Mouse (Mus musculus) brain, adult 2 months (tissue): ENCODE measurements around the gene Npas1.

Experiments
- DNase-seq: peaks from one replicate; pipeline ENCODE4 v3.0.0; 2011; ENCODE audit warnings: low read depth, low spot score

Gene Npas1

GRCm38 (mm10) chr7:16471549-16471948 is 6.0 kb downstream of the Npas1 start:
- peak; percentile 50 for DNase-seq

GRCm38 (mm10) chr7:16468115-16468514 is 9.4 kb downstream of the Npas1 start:
- DNase-seq = no peak

- DNase-seq = peak; percentile 52
Measured at GRCm38 (mm10) chr7:16466565-16466964, 11.0 kb downstream of the Npas1 start.

GRCm38 (mm10) chr7:16465568-16465967 is 12.0 kb downstream of the Npas1 start:
- DNase-seq = no peak

- DNase-seq = peak; percentile 81
Measured at GRCm38 (mm10) chr7:16465160-16465559, 12.4 kb downstream of the Npas1 start.

GRCm38 (mm10) chr7:16463214-16463613 is 14.3 kb downstream of the Npas1 start:
- peak; percentile 72 for DNase-seq

GRCm38 (mm10) chr7:16461705-16462104 is 15.8 kb downstream of the Npas1 start:
- no peak for DNase-seq

GRCm38 (mm10) chr7:16461151-16461550 is 16.4 kb downstream of the Npas1 start:
- peak; percentile 43 for DNase-seq

- peak; percentile 33 for DNase-seq
Measured at GRCm38 (mm10) chr7:16460566-16460965, 17.0 kb downstream of the Npas1 start.

- DNase-seq = no peak
Measured at GRCm38 (mm10) chr7:16456289-16456688, 21.2 kb downstream of the Npas1 start.

GRCm38 (mm10) chr7:16455016-16455415 is 22.5 kb downstream of the Npas1 start:
- no peak for DNase-seq

- DNase-seq = peak; percentile 94
Measured at GRCm38 (mm10) chr7:16453118-16453711, 24.3 kb downstream of the Npas1 start.

- DNase-seq = peak; percentile 99
Measured at GRCm38 (mm10) chr7:16452587-16453073, 24.9 kb downstream of the Npas1 start, which contains the start of gene Tmem160. Gene Tmem160, plus strand, starts transcription at chr7:16452779.

GRCm38 (mm10) chr7:16451656-16452055 is 25.9 kb downstream of the Npas1 start:
- DNase-seq = no peak

GRCm38 (mm10) chr7:16441241-16441640 is 36.3 kb downstream of the Npas1 start:
- no peak for DNase-seq

- DNase-seq = no peak
Measured at GRCm38 (mm10) chr7:16435088-16435487, 42.4 kb downstream of the Npas1 start.

- DNase-seq = no peak
Measured at GRCm38 (mm10) chr7:16433352-16433971, 44.1 kb downstream of the Npas1 start.

- peak; percentile 83 for DNase-seq
Measured at GRCm38 (mm10) chr7:16426129-16426729, 51.3 kb downstream of the Npas1 start.

GRCm38 (mm10) chr7:16425721-16426120 is 51.8 kb downstream of the Npas1 start:
- DNase-seq = no peak

- no peak for DNase-seq
Measured at GRCm38 (mm10) chr7:16423731-16424130, 53.8 kb downstream of the Npas1 start.

- no peak for DNase-seq
Measured at GRCm38 (mm10) chr7:16422222-16422856, 55.2 kb downstream of the Npas1 start.

GRCm38 (mm10) chr7:16420493-16421118 is 56.9 kb downstream of the Npas1 start:
- no peak for DNase-seq
